Mouse (Mus musculus) 416B (cell line): ENCODE results near the gene Dscaml1.
A peak's percentile ranks its signal among the peaks of the same experiment; 100 is the strongest.

Experiments used
- DNase-seq: peaks from one replicate; pipeline ENCODE4 v3.0.0; 2011; ENCODE audit warnings: low read depth

Dscaml1 gene

DNA sequence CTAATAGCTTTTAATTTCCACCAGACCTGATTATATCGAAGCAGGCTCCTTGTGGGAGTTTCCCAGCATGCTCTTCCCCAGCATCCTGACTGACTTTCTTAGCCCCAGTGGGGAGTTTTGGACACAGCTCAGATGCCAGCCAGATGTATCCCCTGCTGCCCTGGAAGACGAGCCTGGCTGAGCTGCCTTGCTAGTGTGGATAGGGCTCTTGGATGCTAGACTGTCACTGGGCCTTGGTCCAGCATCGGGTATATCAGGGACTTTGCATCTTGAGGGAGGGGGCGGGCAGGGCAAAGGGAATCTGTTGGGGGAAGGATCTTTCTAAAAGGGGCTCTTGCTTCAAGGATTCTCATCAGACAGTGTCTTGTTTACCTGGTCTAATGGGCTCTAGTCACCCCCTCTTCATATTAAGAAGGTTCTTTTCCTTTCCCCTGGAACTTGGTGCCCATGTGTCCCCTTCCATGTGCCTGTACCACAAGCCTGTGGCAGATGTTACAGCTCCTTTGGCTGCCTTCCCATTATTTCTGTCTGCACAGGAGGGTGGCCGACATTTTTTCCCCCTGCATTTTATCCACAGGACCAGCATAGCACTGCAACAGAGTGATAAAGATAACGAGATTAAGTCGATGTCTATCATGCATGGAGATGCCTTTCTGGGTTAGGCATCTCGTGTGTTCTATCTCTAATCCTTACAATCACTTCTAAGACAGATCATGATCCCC, 28.6 kb downstream of the Dscaml1 start:
- no peak for DNase-seq

DNA sequence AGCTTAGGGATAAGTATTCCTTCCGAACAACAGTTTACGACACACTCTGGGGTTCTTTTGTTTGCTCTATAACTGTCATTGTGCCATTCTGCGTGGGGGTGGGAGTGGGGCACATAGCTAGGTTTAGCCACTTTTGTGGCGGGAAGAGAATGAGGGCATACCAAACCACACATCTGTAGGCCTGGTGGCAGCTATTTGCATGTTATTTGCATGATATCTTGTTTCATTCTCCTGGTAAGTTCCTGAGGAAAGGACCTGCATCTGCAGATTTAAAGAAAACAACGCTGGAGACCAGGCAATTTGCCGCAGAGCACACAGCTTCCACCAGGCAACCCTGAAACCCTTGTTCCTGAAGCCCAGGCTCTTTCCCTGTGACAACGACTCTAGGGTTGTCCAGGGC, 30.8 kb downstream of the Dscaml1 start:
- no peak for DNase-seq

DNA sequence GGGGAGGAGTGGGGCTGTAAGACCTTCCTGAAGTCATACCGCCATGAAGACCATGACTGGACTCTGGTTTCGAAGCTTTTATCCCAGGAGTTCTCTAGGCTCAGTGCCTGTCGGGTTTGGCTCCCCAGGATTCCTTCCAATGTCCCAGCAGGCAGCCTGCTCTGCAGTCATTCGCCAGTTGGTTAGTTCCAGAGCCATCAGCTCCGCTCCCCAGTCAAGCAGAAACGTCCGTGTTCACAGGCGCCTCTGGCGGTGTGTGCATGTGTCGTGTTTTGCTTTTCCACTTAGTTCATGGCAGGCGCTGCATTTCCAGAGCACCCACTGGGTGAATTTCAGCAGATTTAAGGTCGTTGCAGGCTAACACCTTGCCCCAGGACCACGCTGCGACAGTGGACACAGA, 31.9 kb downstream of the Dscaml1 start:
- DNase-seq = no peak

DNA sequence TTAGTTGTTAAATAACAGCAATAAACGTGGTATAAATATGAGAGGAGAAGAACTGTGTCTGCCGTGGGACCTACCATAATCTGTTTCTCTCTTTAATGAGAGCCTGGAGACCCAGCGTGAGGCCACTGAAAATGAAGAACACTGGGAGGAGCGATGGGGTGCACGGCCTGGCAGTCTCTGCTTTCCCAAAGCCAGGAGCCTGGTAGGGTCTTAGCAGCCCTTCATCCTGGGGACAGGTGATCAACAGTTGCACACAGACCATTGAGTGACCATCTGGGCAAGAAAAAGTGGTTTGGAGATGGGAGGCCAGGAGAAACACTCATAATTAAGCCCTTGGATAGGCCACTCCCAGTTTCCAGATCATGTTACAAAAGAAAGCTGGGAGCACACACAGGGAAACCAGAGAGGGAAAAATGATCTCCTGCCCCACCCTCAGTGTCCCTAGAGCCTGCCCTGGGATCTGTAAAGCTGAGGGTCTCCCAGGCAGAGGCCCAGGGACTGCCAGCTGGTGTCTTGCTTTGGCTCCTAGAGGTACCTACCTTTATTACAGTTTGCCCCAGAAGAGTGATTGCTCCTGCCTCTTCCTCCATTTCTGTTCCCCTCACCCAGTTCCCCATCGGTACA, 39.1 kb downstream of the Dscaml1 start:
- DNase-seq = no peak

DNA sequence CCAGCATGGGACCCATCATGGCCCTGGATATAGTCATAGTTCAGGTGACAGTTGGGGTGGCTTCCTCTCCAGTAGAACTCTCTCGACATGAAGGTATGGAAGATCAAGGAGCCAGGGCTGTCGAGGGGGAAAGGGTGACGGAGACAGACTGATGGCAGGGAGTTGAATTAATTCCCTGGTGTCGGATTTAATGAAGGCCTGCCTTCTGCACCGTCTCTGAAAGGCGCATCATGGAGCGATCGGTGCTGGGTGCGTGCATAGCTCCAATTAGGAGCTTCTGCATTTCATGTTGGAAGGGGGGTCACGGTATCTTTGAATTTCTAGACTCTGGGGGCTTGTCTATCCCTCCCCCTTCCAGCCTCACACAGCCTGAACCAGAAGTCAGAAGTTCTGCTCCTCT, 41.8 kb downstream of the Dscaml1 start:
- no peak for DNase-seq

DNA sequence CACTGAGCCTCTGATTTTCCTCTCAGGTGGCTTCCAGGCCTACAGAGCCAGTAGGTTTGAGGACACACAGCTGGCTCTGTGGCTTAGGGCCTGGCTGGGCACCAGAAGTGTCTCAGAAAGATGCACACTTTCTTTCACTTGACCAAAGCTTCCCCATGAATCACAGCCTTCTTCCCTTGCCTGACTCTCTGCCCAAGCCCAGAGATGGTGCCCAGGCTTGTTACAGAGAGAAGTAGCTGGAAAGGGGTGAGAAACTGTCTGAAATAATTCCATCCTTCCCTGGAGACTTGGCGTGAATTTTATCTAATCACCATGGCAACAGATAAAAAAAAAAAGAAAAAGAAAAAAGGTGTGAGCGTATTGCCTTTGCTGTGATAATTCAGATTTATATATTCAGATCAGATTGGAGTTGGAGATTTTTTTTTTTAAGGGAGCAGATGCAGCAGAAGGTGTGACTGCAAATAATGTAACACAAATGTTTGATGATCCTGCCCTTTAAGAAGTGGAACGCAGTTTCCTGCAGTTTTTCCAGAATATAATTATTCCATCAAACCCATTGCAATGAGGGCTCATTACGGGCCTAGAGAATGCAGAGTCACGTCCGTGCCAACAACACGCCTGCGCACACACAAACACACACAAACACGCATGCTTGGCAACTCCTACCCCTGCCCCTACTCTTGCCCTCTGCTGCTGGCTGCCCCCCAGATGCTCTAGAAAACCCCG, 44.5 kb downstream of the Dscaml1 start:
- DNase-seq = no peak

DNA sequence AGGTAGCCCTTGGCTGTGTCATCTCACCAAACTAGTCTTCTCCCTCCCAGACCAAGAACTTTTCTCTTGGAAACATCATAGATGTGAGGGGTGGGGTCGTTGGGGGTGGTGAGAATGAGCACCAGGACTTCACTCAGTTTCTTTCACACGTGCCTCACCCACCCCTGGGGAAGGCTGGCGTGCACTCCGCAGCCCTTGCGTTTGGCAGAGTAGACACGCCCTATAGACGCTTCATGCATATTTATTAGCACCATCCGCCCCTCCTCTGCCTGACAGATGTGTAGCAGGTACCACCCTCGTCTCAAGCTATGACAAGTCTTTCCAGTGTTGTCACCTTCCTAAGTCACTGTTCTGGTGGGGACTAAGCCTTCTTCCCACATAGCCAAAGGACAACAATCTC, 45.3 kb downstream of the Dscaml1 start:
- DNase-seq = no peak

DNA sequence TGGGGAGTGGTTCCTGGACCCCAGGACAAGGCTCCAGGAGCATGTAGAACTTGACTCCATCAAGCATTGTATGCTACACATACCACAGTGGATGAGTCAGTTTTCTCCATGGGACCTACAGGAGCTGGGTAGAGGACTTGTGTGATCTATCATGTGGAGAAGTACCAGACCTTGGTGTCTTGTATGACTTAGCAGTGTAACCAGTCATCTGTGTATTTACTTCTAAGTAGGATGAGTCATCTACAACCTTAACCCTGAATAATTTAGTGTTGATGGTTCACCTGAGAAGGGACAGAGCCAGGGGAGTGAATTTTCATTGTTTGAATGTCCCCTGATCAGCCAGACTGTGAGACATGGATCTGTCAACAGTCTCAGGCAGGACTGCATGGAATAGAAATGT, 48.4 kb downstream of the Dscaml1 start:
- DNase-seq = no peak

DNA sequence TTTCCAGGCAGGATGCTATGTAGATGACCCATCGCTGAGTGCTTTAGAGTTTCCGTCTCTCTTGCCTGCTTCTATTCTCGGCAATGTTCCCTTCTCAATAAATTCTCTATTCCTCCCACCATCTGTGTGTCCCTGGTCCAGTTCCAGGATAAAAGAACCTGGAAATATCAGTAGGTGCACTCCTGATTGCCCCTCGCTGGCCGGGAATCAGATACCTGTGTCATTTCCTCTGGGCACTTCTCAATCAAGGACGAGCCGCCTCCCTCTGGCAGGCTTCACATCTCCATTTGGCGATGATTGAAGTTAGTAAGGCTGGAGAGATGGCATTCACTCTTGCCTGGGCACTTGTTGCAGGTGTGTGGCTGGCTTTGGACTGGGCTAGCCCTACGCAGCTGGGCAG, 54.5 kb downstream of the Dscaml1 start:
- no peak for DNase-seq

DNA sequence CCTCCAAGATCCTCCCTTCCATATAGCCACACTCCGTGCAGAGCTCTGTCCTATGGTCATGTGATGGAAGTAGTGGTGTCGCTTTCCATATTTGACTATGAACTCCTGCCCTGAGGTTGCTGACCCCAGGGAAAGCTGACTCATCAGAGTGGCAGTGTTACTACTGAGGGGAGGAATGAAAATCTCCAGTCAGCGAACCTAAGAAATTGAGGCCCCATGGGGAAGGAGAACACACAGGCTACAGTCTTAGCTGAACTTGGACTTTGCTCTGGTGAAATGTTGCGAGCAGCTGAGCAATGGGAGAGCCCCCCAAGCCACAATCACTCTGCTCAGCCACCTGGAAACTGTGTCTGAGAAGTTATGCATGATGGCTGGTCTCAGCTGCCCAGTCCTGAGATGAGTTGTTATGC, 60.2 kb downstream of the Dscaml1 start:
- no peak for DNase-seq

DNA sequence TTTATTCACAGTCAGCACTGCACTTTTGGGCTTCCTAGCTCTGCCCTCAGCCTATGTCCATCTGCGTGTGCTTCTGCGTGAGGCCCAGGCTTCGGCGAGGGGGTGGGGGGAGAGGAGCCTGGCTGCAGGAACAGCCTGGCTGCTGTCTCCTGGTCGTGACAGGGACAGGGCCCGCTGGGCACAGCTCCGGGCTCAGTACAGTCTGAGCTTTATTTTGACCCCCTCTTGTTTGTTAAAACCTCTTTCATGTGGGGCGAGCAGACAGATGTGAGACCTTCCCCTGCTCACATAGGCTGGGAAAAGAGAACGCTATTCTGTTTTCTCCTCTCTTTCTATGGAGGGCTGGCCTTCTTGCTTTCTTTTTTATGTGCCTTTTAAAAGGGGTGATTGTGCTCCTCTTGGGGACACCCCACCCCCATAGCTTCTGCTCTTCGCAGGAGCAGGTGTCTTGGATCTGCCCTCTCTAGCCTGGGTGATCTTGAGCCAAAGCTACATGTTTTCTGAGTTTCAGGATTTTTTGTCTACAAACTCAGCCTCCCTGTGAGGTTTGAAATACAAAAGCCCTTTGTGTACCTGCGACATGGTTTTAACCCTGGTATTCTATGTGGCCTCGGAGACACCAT, 60.9 kb downstream of the Dscaml1 start:
- DNase-seq = no peak

DNA sequence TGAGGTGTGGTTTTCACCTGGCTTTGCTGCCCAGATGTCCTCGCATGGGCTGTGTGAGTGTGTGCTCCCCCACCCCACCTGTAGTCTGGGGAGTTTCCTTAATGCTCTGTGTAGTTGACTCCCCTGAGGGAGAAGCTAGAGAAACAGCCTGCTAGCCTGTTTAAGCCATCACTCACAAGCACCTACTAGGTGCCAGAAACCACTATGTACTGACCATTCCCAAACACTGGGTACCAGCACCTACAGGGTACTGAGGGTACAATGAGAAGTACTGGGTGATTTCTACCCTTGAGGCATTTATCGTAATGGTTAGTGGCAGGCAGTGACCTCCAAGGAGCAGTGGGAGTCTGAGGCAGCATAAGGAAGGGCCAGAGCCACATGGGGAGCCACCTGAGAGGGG, 64.5 kb downstream of the Dscaml1 start:
- no peak for DNase-seq

DNA sequence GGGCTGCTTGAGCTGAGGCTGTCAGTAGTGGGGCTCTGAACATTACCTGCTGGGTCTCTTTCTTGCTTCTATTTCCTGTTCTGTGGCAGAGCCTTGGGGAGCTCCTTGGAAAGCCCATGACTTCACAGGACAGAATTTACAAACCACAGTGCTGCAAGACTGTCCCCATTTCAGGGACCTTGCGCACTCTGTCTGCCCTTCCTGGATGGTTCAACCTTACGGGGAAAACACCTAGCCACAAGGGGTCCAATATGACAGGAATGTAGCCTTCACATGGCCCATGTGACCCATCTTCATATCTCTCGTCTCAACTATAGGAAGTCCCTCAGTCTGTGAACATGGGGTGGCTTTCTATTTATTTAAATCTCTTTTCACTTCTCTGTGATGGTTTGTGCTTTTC, 68.5 kb downstream of the Dscaml1 start:
- DNase-seq = no peak

DNA sequence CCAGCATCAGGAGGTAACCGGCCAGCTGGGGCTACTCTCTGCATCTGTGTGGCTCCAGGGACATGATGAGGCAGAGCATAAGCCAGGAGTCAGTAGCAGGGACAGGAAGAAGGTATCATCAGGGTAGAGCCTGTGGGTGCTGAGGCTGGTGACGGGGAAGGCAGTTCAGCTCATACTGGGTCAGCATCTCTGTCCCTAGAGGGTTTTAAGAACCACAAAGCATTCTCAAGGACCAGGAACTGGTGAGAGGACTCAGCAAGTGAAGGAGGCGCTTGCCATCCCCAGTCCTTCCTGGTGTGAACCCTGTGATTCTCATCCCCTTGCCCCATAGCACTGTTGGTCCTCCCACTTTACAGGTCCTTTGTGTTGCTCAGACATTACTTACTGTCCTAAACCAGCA, 69.9 kb downstream of the Dscaml1 start:
- DNase-seq = no peak

DNA sequence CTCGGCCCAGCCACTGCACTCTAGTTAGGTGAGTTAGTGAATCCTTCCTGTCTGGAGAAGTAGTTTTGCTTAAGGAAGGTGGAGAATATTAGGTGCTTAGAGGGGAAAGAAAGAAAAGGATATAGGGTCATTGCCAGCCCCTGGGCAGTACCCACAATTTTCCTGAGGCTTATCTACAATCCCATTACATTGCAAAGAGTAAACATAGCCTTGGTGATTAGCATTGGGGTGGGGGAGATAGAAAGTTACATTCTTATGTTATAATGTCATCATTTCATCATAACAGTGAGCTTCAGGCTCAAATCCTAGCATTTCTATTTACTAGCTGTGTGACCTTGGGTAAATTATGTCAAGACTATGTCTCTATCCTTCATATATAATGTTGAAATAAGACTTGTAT, 70.5 kb downstream of the Dscaml1 start:
- DNase-seq = no peak

DNA sequence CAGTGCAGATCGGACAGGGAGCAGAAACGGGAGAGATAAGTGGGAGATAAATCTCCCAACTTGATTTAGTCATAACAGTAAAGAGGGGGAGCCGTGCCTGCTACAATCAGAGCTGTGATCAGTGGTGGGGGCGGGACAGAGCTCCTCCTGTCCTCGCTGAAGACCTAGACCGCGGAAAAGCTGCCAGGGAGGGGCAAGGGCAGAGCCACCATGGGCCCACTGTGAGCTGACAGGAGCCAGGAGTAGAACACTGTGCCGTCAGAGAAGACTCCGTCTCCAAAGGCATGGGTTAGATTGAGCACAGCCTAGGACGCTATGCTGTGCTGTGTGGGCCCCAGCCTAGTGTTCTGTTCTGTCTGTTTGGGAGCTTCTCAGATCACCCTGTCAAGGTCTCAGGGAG, 72.8 kb downstream of the Dscaml1 start:
- no peak for DNase-seq

DNA sequence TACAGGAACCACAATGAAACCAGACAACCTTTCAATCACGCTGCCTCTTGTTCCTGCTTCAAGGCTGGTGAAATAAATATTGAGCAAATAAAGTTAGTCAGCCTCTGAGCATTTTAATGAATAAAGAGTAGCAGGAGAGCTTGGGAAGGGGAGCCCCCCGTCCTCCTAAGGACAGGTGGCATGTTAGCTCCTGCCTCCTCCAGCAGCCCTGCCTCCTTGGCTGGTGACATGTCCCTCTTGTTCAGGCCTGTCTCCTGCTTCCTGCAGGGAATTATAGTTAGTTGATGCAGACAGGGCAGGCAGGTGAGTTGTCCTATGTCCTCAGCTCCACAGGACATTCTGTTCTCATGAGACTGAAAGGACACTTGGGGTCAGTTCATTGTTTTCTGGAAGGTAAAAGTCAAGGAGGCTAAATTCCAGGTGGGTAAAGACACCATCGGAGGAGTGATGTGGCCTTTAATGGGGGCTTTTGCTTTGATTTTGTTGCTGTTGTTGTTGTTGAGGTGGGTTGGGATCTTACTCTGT, 73.7 kb downstream of the Dscaml1 start:
- DNase-seq = no peak

DNA sequence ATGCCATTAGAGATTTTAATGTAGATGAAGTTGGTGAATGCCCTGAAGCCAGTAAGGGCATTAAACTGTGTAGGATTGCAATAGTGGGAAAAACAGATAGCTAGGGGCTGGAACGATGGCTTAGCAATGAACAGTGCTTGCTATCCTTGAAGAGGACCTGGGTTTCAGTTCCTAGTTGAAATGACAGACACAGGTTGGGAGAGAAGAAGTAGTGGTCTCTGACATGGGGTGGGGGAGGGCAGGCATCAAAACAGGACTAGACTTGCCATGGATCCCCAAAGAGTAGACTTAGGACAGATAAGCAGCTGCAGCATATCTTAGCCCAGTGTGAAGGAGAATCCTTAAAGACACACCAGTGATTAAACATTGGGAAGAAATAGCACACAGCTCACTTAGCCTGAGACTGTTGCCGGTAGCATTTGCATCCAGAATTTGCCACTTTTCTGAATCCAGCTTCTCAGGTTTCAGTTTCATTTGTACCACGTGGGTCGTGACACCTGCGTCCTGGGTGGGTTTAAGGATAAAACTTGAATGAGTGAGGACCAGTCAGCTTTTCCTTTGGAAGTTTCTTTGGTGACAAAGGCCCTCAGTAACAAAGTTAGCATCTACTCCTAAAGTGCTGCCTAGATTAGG, 75.0 kb downstream of the Dscaml1 start:
- no peak for DNase-seq

DNA sequence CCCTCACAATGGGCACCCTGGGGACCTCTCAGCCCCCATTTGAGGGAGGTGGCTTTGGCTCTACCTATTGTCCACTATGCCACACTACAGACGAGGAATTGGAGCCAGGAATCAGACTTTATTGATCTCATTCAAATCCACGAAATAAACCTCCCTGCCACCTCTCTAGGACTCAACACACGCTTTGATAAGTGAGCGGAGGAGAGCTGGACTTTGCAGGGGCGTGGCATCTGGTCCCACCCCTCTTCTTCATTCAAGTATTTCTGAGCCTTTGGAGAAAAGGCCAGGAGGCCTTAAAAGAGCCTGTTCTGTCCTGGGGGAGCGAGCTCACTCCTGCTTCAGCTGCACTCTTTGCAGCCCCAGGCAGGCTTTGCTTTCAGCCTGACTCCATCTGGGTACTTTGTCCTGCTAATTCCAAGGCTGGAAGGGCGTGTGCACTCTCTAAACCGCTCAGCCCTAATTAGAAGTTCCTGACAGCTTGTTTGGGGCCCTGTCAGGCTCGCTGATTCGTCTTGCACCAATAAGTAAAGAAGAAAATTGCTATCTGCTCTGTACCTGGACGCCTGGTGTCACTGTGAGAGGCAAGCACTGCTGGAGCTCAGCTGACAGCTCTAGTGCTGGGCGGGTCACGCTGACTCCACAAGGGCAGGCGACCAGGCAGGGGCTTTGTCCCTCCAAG, 75.7 kb downstream of the Dscaml1 start:
- no peak for DNase-seq

DNA sequence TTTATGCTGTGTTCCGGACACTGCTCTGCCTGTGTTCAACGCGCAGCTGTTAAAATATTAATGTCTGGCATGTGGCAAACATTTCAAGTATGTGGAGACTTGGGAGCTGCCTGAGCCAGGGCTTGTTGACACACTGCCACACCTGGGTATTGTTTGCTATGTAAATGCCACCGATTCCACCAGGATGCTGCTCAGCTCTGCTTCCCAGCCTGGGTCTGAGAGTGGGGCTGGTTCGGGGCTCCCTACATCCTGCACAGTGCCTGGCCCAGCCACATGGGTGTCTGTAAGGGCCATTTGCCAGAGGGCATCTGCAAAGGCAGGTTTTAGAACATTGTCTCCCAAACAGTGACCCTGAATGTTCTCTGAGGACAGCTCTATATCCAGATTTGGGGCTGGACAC, 78.5 kb downstream of the Dscaml1 start:
- no peak for DNase-seq

DNA sequence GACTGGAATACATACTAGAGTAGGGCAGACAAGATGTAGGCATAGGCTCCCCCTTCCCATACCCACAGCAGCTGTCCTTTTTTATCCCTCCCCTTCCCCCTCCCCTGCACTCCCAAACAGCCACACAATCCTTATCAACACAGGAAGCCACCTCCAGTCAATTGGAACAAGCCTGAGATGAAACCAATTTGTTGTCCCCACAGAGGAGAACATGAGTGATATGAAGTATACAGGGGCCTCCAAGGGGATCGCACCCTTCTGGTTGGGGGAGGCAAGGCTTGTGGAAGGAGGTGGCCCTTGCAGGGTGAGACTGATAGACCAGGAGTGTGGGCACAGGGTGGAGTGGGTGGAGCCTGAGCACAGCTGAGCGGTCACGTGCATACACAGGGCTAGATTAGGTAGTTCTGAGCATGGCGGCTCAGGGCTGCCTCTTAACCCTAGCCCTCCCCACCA, 79.1 kb downstream of the Dscaml1 start:
- no peak for DNase-seq

DNA sequence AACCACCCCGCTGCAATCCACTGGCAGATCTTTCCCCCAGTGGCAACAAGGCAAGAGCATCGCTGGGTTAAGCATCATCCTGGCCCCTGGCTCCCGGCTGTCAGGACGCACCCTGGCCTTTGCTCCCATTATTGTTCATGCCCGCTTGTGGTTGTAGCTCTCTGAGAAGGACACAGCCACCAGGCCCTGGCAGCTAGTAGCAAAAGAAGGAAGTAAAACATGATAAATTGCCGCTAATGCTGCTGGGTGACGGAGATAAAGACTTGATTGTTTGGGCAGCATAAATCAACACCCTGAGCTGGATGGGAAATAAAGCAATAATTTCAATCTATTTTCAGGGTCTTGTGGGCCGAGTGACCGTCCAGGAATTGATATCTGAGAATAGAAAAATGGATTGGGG, 81.1 kb downstream of the Dscaml1 start:
- DNase-seq = peak; percentile 1
